Mouse (Mus musculus) ES-Bruce4 (cell line): ENCODE data around the gene Anln.

Source experiments
- CTCF ChIP-seq: IDR thresholded peaks from one replicate; pipeline ENCODE4 v1.8.1; 2011; ENCODE audit warnings: low read depth, low read length
- EP300 ChIP-seq: IDR thresholded peaks from 2 replicates; pipeline ENCODE4 v1.6.1; 2011; ENCODE audit warnings: low read depth, low read length; ENCODE audit not compliant: insufficient read depth
- POLR2A ChIP-seq: IDR thresholded peaks from one replicate; pipeline ENCODE4 v1.8.1; 2011; ENCODE audit warnings: low read length; ENCODE audit not compliant: insufficient read depth

DNA sequence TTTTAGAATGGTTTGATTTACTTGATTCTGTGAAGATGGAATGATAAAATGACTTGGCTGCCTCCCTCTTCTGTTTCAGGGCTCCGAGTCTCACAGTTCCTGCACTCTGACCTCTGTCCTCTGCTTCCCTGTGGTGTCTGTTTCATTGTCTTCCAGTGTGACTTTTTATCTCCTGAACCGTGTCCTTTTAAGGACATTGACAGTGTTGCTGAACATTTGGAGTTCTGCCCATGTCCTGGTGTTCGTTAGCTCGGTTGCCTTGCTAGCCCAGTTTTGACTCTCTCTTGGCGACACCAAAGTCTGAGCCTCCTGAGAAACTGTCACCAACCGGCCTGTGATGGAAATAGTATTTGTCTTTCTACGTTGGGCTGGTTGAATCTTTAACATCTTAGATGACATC is 31.5 kb upstream of the Anln start:
- TF ChIP-seq CTCF (no peak), POLR2A (no peak), EP300 (no peak)
